Mouse (Mus musculus) intestine, embryonic 16.5 days (tissue): ENCODE data around the gene Clca3a1. TPM values are rescaled to one million over a fixed set of nuclear protein-coding genes. Genes with fewer than 3 reads are reported as not detected.

Experiments used
- ATAC-seq: fragments of 200-750 bp; cut with Nextera tagmentation; 2 replicates; pipeline ENCODE4 v1.8.0; 2017; ENCODE audit warnings: moderate TSS enrichment, moderate library complexity
- H3K27ac ChIP-seq: fragments of 300-500 bp; sonication (generic); 2 replicates; pipeline ENCODE4 v1.5.1; 2014; ENCODE audit warnings: mild to moderate bottlenecking, low read length
- H3K27me3 ChIP-seq: fragments of 300-500 bp; sonication (generic); replicated peaks from 2 replicates; pipeline ENCODE4 v1.6.1; 2014; ENCODE audit warnings: low read length, control low read depth, mixed read lengths; ENCODE audit not compliant: control insufficient read depth, insufficient read depth
- H3K36me3 ChIP-seq: fragments of 300-500 bp; sonication (generic); 2 replicates; pipeline ENCODE4 v1.6.1; 2014; ENCODE audit warnings: low read length, control low read depth; ENCODE audit not compliant: control insufficient read depth, insufficient read depth
- H3K4me1 ChIP-seq: fragments of 300-500 bp; sonication (generic); 2 replicates; pipeline ENCODE4 v1.6.1; 2014; ENCODE audit warnings: low read length, control low read depth, mixed read lengths; ENCODE audit not compliant: control insufficient read depth, insufficient read depth
- H3K4me2 ChIP-seq: fragments of 300-500 bp; sonication (generic); 2 replicates; pipeline ENCODE4 v1.6.1; 2014; ENCODE audit warnings: low read depth, low read length, control low read depth
- H3K4me3 ChIP-seq: fragments of 300-500 bp; sonication (generic); 2 replicates; pipeline ENCODE4 v1.5.1; 2014; ENCODE audit warnings: mild to moderate bottlenecking, low read length
- H3K9ac ChIP-seq: fragments of 300-500 bp; sonication (generic); 2 replicates; pipeline ENCODE4 v1.6.1; 2014; ENCODE audit warnings: low read depth, low read length
- H3K9me3 ChIP-seq: fragments of 300-500 bp; sonication (generic); 2 replicates; pipeline ENCODE4 v1.6.1; 2016; ENCODE audit warnings: low read length, control low read depth; ENCODE audit not compliant: control insufficient read depth
- WGBS: fragments of 180-500 bp; shearing (Covaris S2); extraction: QIAGEN DNeasy Blood & Tissue Kit; methylation state at CpG from one replicate; pipeline ENCODE4 v1.1.7; 2014; 5-methylcytosine and 5-hydroxymethylcytosine counted together
- polyA plus RNA-seq: library from polyadenylated mRNA; unstranded; fragments of >200 nt; fragmentation: Nextera tagmentation; extraction: Ambion mirVana; gene quantifications from 2 replicates; pipeline ENCODE4 v1.2.1, GENCODE M21; 2015

Gene Clca3a1
- polyA plus RNA-seq, 1 experiment from 2014 or later: 5.4 TPM

DNA sequence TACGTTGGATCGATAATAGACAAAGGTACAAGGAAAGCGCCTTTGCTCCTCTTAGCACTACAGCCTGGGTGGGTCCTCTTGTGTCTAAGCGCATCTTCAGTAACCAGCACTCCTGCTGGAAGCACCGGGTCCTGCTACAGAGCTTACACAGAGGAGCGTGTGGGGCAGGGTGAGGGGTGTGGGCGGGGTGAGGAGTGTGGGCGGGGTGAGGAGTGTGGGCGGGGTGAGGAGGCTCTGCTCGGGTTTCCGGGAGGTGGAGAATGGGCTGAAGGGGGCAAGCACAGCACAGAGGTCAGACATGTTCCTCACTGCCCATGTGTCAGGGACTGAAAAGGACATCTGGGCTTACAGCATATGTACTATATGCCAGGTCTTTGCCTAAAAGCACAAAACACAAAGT is 71.5 kb downstream of the Clca3a1 start:
- Histone ChIP-seq H3K27me3 (no peaks in the 10 kb centered on the region), H3K9me3 (no peaks in the 10 kb centered on the region), H3K27ac (no peak overlapping the region), H3K4me1 (no peaks in the 10 kb centered on the region), H3K9ac (no peak overlapping the region), H3K4me2 (no peak overlapping the region), H3K36me3 (peaks cover 6% of the 10 kb centered on the region), H3K4me3 (no peak overlapping the region)
- ATAC-seq: peak; percentile 78
- WGBS: 25% methylated on average over 11 of the region's 11 CpGs

DNA sequence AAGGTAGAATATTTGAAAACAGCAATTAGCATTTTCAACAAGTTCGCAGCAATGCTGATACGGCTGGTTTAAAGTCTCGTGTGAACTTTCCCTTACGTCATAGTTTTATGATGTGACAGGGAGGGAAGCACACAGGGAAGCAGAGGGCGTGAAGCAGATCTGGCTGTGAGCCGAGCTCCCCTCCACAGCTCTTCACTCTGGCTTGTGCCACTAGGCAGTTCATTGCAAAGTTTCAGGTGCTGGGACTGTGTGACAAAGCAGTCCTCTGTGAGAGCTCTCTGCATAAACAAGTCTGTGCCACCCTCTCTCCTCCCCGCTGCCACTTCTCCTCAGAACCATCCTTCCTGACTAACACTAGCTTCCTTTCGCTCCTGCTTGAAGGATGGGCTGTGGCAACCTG is 72.5 kb downstream of the Clca3a1 start:
- no peak overlapping the region for H3K4me2 ChIP-seq
- no peaks in the 10 kb centered on the region for H3K36me3 ChIP-seq
- H3K4me1 ChIP-seq: no peaks in the 10 kb centered on the region
- no peak overlapping the region for H3K9ac ChIP-seq
- H3K9me3 ChIP-seq: no peaks in the 10 kb centered on the region
- H3K4me3 ChIP-seq: no peak overlapping the region
- WGBS: 78% methylated on average over 8 of the region's 8 CpGs
- no peak overlapping the region for H3K27ac ChIP-seq
- ATAC-seq: no peak; the same call in 1 of the 2 replicates
- no peaks in the 10 kb centered on the region for H3K27me3 ChIP-seq

DNA sequence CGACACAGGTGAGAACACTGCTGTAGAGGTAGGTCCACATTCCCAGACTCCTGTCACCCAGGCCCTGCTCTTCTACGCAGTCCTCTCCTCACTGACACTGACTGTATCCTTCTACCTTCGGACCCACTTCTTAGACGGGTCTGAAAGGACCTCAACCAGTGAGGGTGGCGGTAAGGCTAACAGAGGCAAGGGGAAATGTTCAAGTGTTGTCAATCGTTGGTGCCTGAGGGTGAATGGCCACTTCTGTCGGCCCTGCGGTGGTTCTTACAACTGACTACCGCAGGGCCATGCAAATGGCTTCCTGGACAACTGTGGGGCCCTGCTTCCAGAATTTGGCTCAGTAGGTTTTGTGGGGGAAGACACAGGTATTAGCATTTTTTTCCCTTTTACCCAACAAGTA is 73.2 kb downstream of the Clca3a1 start:
- Histone ChIP-seq H3K36me3 (no peaks in the 10 kb centered on the region), H3K9me3 (no peaks in the 10 kb centered on the region), H3K27me3 (no peaks in the 10 kb centered on the region), H3K4me3 (no peak overlapping the region), H3K27ac (no peak overlapping the region), H3K4me1 (no peaks in the 10 kb centered on the region), H3K9ac (no peak overlapping the region), H3K4me2 (no peak overlapping the region)
- WGBS: 93% methylated on average over 9 of the region's 9 CpGs
- ATAC-seq: no peak

DNA sequence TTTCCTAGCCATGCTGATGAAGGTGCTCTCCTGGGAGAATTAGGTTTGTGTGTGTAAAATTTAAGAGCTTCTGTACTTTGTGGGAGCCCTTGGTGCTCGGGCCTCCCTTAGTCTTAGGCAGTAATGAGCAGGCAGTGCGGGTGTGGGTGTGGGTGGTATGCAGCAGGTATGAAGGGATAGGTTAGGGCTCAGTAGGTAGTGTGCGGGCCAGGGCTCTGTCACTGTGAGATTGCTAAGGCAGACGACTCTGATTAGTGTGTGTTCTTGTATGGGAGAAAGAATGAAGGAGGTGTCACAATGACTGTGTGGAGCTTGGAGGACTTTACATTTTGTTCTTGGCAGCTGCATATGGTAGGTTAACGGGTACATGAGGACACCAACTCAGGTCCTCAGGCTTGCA is 74.6 kb downstream of the Clca3a1 start:
- no peak for ATAC-seq
- H3K27ac ChIP-seq: no peak overlapping the region

DNA sequence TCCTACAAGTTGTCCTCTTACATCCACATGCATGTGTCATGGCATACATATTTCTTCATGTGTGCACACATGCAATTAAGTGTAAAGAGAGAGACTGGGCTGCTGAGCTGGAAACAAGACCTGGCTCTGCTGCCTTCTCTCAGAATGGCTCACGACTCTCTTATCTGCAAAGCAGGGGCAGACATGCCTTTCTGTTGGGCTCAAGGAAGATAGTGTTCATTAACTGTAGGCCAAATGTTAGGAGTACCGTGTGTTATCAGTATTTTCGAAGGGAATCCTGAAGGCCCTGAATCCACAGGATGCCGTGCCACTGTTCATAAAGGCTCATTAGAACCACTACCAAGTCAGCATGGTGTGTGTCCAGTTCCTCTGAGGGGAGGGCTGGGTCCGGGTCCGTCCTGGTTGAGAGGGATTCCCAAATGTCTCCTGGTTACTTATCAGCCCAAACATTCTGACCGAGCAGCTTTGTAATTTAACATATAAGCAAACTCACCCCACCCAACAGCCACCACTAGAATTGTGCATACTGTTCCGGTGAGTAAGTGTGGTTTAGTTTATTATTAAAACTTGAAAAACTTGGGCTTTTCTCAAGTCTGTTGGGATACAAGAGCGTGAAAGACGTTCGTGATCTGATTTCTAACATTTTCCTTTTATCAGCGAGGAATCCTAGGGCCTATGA is 77.5 kb downstream of the Clca3a1 start:
- H3K4me2 ChIP-seq: no peak overlapping the region
- H3K27ac ChIP-seq: no peak overlapping the region
- H3K4me1 ChIP-seq: no peaks in the 10 kb centered on the region
- 87% methylated on average over 12 of the region's 12 CpGs for WGBS
- H3K9ac ChIP-seq: no peak overlapping the region
- no peak overlapping the region for H3K4me3 ChIP-seq
- no peaks in the 10 kb centered on the region for H3K36me3 ChIP-seq
- H3K27me3 ChIP-seq: no peaks in the 10 kb centered on the region
- 0 out of 2 replicates have a peak, but pooled peaks have one; percentile 36 for ATAC-seq
- H3K9me3 ChIP-seq: no peaks in the 10 kb centered on the region

More for the DNA sequence above, 74.6 kb downstream of the Clca3a1 start:
- no peak overlapping the region for H3K4me3 ChIP-seq
- 90% methylated on average over 5 of the region's 5 CpGs for WGBS
- no peaks in the 10 kb centered on the region for H3K27me3 ChIP-seq
- no peak overlapping the region for H3K9ac ChIP-seq
- no peaks in the 10 kb centered on the region for H3K36me3 ChIP-seq
- no peaks in the 10 kb centered on the region for H3K4me1 ChIP-seq
- no peaks in the 10 kb centered on the region for H3K9me3 ChIP-seq
- no peak overlapping the region for H3K4me2 ChIP-seq

DNA sequence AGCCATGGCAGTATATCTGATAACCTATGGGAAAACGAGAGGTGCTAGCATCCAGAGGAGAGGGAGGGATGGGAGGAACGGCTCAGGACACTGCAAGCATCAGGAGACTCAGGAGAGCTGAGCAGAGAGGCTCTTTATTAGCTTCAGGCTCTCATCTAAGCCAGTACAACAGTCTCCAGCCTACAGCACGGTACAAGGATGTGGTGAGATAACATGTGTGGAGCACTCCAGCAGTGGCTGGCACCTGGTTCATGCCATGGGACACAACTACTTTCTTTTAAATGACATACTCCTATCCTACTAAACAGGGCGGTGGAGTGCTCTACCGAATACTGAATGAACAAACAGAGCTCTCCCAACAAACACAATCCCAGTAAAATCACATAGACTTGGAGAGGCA is 79.2 kb downstream of the Clca3a1 start:
- H3K4me1 ChIP-seq: no peaks in the 10 kb centered on the region
- H3K27me3 ChIP-seq: no peaks in the 10 kb centered on the region
- no peaks in the 10 kb centered on the region for H3K36me3 ChIP-seq
- no peaks in the 10 kb centered on the region for H3K9me3 ChIP-seq
- H3K27ac ChIP-seq: no peak overlapping the region
- no peak overlapping the region for H3K9ac ChIP-seq
- 77% methylated on average over 5 of the region's 5 CpGs for WGBS
- H3K4me2 ChIP-seq: no peak overlapping the region
- H3K4me3 ChIP-seq: no peak overlapping the region
- ATAC-seq: no peak

DNA sequence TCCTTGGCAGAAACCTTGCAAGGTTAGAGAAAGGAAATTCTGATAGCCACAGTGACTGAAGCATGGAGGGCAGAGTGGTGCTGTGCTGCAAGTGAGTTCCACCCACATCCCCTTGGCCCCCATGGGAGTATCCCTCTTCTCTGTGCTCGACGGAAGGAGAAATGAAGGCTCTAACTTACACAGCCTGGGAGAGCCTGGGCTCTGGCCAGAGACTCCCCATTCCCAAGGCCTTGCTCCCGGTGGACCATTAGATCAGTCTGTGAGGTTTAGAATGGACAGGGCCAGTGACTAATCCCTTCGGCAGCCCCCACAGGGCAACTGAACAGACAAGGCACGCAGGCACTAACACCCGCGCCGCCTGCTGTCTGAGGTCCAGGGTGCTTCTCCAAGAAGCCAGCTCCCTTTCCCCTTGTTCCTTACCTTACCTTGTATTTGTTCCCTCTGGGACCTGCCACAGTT is 81.0 kb downstream of the Clca3a1 start:
- no peak for ATAC-seq
- no peak overlapping the region for H3K9ac ChIP-seq
- no peak overlapping the region for H3K4me3 ChIP-seq
- H3K4me2 ChIP-seq: no peak overlapping the region
- H3K27ac ChIP-seq: no peak overlapping the region
- whole genome bisulfite sequencing: 85% methylated on average over 8 of the region's 8 CpGs
- no peaks in the 10 kb centered on the region for H3K27me3 ChIP-seq
- H3K9me3 ChIP-seq: no peaks in the 10 kb centered on the region
- no peaks in the 10 kb centered on the region for H3K4me1 ChIP-seq
- H3K36me3 ChIP-seq: no peaks in the 10 kb centered on the region

Other genes starting within 250 kb of the Clca3a1 start
- 6.2 and 6.4 TPM in 2 replicates for gene Hs2st1, start 190.8 kb downstream of the Clca3a1 start, polyA plus RNA-seq
- gene Selenof, start 190.7 kb downstream of the Clca3a1 start, polyA plus RNA-seq: 597 and 626 TPM in 2 replicates
- 77.9 and 89.1 TPM in 2 replicates for gene Sh3glb1, start 40.6 kb downstream of the Clca3a1 start, polyA plus RNA-seq
- 0.48 and 0.64 TPM in 2 replicates for gene Clca3a2, start 58.5 kb upstream of the Clca3a1 start, polyA plus RNA-seq
- gene Clca3b, start 88.4 kb upstream of the Clca3a1 start, polyA plus RNA-seq: 5.2 and 6.4 TPM in 2 replicates
- gene Clca4b, start 171.6 kb upstream of the Clca3a1 start, polyA plus RNA-seq: 69.2 and 140 TPM in 2 replicates
- gene Clca4a, start 214.1 kb upstream of the Clca3a1 start, polyA plus RNA-seq: not detected in 2 replicates